Mouse (Mus musculus): ENCODE results near the gene Socs5.

The Socs5 gene

DNA sequence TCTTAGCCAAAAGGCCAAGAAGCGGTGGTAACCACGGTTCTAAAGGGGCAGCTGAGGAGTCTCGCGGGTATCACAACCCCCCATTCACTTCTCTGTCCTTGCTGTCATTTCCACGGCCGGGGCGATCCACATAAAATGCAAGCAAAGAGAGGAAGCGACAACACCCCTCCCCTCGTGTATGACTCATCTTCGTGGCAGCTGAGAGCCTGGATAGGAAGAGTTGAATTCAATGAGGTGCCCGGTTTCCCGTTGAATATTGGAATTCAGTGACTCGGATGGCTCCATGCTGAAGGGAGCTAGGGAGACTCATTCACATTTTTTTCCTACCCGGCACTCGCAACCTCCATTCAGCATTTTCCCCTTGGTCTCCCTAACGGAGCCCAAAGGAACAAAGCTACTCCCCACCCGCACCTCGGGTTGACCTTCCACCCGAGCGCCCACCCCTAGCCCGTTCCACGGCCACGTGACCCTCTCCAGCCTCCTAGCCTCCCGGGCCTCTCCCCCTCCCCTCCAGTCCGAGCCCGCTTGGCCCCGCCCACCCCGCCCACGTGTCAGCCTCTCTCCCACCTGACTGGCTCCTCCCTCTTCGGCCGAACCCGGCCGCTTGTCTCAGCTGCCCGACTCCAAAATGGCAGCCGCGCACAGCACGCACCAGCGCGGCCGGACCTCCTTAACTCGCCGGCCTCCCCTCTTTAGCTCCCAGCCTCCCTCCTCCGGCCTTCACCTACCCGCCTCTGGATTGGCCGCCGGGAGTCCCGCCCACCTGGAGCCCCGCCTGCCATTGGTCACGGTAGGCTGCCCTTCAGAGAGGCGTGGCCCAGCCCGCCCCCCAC is 572 bp upstream of the Socs5 start:
- peak; percentile 99 for DNase-seq (ENCODE audit: extremely low read depth, insufficient read length, low spot score)

DNA sequence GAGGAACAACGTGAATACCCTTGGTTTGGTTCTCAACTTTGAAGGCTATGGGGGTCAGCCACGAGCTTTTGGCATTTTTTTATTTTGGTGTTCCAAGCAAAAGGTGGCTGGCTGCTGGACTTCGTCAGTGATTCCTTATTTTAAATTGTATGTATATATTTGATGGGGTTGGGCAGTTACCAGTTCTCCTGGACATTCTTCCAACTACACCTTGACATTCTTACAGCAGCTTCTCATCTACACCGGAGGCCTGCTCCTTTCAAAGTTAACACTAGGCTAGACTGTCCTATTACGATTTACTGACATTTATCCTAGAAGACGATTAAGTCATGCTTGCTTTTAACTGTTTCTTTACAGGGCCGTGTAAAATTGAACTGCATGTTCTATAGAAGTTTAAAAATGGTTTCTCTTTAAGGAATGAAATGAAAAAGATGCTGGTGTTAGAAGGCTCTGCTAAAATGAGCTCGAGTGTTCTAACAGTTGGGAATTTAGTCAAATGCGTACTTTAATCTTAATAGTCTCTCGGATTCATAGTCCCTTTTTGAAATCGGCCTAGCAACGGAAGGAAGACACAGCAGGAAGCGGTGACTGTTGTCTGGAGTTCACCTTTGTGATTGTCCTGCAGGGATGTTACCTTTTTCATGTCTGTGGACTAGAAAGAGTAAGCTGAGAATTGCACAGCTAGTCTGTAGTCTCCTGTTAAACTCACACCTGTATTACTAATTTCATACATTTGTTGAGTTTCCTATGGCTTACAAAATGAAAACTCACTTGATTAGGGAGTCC is 1.2 kb downstream of the Socs5 start:
- DNase-seq (ENCODE audit: extremely low read depth, insufficient read length, low spot score): no peak

DNA sequence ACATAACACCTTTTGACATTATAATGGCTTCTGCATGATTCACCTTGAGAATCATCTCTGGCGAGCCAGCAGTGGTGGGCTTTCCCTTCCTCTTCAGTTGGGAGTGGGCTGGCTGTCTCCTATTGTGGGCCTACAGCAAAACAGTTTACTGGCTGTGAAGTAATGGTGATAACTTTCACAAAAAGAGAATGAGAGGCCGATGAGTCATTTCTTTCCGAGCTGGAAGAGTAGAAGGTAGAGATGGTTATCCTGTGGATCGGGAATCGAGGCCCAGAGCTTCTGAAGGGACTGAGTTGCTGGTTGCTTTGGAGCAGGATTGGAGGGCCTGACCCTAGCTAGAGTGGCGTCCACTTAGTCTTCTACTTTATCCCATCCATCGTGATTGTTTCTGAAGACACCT is 2.0 kb downstream of the Socs5 start:
- DNase-seq (ENCODE audit: extremely low read depth, insufficient read length, low spot score): peak; percentile 21

DNA sequence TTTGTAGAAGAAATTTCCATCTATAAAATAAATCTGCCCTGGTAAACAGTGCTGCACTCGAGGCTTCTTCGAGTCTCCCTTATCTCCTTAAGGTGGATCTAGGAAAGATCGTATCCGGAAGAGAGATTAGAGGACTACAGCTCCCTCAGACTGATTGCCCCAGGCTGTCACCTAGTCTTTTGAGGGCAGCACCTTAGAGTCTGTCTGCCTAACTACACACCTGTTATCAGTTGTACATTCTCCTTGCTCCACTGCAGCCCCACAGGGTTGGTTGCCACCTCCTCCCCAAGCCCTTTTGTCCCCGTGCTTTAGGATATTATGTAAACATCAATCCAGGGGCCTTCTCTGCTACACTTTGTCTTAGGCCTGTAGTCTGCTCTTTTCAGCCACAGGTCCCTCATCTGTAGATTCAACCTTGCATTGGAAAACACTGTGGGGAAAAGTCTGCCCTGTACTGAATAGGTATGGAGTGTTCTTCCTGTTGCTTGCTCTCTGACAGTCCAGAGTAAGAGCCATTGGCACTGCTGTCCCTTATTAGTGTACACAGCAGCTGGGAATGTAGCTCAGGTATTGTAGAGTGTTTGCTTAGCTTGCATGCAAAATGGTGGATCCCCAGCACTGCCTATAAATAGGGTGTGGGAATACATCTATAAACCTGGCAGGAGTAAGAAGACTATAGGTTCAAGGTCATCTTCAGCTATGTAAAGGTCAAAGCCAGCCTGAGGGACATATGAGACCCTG is 5.5 kb downstream of the Socs5 start:
- DNase-seq (ENCODE audit: extremely low read depth, insufficient read length, low spot score): no peak

DNA sequence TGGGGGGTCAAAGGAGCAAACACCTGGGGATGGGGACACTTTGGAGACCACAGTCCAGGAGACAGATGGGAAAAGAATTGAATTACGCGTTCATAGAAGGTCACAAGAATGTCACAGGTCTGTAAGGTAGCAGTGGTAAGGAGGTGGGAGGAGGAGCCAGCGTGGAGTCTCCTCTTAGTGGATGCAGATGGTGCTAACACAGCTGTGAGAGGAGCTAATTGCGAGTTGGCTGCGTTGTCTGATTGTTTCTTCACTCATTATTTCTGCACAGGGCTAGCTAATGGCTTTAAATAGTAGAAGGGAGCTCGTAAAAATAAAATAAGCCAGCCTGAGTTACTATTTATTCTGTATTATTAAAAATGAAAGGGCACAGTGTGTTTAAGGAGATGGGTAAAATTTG is 8.1 kb downstream of the Socs5 start:
- DNase-seq (ENCODE audit: extremely low read depth, insufficient read length, low spot score): no peak

DNA sequence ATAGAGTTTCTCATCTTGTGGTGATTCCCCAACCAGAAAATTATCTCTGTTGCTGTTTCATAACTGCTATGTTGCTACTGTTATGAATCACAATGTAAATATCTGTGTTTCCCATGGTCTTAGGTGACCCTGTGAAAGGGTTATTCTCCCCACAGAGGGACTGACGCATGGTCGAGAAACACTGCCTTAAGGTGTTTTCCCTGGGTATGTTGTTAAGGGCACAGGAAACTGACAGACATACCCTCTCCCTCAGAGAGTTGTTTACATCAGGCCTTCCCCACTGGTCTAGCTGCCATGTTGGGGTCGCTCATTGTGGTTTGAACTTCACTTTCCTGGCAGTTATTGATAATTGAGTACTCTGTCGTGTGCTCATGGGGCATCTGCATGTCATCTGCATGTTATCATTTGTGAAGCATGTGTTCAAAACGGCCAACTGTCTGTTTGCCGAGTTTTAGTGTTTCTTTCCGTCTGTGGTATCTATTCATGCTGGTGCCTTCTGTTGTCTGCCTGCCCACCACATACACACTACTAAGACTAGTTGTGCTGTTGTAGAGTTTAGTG is 11.6 kb downstream of the Socs5 start:
- no peak for DNase-seq (ENCODE audit: extremely low read depth, insufficient read length, low spot score)

DNA sequence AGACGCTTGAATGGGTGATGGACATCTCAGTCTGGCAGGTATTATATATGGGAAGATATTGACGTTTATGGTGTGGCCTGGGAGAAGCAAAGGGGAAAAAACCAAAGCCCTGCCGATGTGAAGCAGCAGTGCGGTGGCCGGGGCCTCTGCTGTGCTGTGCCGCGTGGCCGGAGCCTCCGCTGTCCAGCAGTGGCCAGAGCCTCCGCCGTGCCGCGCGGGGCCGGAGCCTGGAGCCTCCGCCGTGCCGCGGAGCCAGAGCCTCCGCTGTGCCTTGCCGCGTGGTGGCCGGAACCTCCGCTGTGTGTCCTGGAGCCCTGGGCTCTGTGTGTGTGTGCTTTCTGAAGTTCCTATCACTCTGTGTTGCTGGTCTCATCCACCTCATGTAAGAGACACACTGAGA is 17.9 kb downstream of the Socs5 start:
- DNase-seq (ENCODE audit: extremely low read depth, insufficient read length, low spot score): no peak

DNA sequence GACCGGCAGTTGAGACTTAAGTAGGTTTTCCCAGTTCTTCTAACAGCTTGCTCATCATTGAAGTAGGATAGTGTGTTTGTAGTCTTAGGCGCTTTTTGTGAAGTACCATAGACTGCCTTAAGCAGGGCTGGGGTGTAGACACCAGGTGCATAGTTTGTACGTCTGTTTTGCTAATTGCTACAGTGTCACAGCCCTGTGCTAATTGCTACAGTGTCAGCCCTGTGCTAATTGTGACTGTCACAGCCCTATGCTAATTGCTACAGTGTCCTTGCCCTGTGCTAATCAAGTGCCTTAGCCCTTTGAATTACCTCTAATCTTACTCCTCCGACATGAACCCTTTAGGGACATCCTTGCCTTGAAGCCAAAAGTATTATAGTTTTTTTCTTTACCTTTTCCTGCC is 24.8 kb downstream of the Socs5 start:
- DNase-seq (ENCODE audit: extremely low read depth, insufficient read length, low spot score): no peak

DNA sequence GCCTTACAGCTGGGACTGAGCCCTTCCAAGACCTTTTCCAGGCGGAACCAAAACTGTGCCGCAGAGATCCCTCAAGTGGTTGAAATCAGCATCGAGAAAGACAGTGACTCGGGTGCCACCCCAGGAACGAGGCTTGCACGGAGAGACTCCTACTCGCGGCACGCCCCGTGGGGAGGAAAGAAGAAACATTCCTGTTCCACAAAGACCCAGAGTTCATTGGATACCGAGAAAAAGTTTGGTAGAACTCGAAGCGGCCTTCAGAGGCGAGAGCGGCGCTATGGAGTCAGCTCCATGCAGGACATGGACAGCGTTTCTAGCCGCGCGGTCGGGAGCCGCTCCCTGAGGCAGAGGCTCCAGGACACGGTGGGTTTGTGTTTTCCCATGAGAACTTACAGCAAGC is 26.3 kb downstream of the Socs5 start:
- DNase-seq (ENCODE audit: extremely low read depth, insufficient read length, low spot score): no peak

DNA sequence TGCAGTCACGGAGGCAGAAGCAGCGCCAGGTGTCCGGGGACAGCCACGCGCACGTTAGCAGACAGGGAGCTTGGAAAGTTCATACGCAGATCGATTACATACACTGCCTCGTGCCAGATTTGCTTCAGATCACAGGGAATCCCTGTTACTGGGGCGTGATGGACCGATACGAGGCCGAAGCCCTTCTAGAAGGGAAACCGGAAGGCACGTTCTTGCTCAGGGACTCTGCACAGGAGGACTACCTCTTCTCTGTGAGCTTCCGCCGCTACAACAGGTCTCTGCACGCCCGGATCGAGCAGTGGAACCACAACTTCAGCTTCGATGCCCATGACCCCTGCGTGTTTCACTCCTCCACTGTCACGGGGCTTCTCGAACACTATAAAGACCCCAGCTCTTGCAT is 27.2 kb downstream of the Socs5 start:
- DNase-seq (ENCODE audit: extremely low read depth, insufficient read length, low spot score): no peak

DNA sequence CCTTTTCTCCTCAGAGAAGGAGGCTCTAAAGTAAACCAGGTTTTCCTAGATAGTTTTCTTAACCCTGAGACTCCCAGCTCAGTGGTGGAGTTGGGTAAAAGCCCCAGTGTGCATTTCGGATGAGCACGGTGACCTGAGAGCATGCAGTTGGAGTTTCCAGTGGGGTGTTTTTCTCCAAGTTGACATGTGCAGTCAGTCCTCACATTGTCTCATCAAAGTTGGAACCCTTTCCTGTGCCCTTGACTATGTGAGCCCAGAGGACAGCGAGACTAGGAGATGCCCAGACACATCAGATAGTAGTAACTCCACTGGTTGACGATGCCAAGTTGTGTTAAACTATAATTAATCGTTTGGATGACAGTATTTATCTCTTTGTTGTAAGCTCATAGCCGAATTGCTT is 28.3 kb downstream of the Socs5 start:
- no peak for DNase-seq (ENCODE audit: extremely low read depth, insufficient read length, low spot score)

DNA sequence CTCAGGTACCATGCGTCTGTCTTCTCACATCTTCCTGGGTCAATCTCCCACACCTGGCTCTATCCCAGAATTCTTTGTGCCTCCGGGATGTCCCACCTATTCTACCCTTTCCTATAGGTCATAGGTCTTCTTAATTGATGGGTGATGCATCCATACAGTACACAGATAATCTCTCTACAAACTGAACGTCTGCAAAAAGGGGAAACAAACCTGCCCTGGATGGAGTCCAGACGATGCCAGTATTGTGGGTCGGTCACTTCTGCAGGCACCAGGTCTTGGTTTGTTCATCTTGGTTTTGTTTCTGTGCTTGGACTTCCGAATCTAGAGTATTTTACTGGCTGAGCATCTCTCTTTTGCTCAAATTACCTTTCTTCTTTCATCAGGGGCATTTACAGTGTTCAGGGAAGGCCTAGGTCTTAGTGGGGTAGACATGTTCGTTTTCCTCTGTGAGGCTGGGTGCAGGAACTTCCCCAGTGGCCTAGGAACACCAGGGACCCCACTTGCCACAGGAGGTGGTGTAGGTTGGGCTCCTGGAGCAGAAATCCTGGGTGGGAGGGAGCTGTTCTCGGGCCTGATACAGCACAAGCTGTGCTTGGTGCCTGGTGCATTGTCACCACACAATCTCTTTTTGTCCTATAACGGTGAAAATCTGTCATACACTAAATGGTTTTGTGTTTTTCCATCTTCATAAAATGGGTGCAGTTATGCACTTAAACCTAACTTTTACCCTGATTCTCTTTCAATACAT is 33.9 kb downstream of the Socs5 start:
- DNase-seq (ENCODE audit: extremely low read depth, insufficient read length, low spot score): peak; percentile 28

DNA sequence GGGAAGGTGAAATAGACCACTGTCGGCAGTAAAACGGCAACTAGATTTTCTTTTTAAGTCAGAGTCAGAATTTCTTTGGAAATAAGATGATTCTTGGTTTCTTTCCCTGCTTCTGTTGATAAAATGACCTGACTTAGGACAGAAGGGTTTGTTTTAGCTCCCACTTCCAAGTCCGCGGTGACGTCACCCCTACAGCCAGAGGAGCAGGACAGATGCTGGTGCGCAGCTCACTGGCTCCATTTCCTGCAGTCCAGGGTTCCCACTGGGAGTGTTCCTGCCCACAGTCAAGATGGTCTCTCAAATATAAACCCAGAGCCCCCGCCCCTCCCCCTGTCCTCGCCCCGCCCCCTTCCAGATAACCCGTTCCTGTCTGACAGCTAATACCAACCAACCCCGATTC is 34.8 kb downstream of the Socs5 start:
- DNase-seq (ENCODE audit: extremely low read depth, insufficient read length, low spot score): peak; percentile 67

DNA sequence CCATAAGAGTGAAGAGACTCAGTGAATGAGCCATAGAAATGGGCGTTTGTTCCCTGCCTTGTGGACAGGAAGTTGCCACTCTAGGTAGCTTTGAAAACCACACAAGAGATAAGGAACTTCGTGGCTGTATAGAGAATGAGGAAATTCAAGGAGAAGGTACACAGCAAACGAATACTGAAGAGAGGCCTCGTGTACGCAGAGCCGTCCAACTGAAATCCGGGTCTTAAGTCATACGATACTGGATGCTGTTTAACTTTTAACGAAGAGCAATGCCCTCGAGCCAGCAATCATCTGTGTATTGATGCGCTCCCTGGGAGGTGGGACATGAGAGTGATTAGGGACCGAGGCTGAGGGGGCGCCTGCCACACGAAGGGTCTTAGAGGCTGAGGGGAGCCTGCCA is 35.7 kb downstream of the Socs5 start:
- no peak for DNase-seq (ENCODE audit: extremely low read depth, insufficient read length, low spot score)

DNA sequence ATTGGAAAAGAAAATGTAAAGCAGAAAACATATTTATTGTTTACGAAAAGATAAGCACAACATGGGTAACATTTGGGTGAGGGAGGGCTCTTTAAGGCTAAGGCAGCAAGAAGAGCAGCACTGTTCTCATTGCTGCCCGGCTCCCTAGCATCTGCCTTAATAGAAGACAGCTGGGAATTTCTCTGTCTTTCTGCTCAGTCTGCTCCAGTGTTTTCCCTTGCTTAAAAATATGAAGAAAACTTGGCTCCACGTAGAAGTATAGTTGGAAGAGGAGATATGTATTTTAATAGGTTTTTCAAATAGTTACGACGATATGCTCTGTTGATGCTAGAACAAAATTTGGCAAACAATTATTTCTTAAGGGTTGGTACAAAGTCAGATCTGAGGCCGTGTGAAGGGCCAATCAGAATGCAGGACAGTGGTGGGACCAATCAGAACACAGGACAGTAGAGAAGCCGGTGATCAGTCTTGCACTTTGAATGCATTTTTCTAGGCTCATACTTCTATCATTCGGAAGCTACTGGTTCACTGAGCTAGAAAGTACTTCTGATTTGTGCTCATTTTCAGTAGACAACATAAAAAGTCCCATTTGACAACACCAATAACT is 39.0 kb downstream of the Socs5 start:
- DNase-seq (ENCODE audit: extremely low read depth, insufficient read length, low spot score): no peak

DNA sequence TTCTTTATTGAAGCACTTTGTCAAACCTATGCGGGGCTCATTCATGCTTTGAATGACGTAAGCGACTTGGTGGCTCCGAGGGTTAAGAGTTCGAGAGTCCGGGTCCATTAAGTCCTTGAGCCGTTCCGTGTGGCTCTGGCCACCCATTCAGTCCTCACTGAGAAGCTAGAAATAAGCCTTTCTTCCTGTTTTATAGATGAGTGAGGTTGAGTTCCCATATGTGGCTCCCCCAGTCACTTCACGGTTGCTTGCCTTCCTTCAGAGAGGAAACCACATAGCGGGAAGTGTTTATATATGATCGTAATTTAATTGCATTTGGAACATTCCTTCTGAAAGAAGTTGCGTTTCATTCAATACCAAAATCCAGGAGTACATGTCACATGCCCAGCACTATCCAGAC is 42.3 kb downstream of the Socs5 start:
- no peak for DNase-seq (ENCODE audit: extremely low read depth, insufficient read length, low spot score)

DNA sequence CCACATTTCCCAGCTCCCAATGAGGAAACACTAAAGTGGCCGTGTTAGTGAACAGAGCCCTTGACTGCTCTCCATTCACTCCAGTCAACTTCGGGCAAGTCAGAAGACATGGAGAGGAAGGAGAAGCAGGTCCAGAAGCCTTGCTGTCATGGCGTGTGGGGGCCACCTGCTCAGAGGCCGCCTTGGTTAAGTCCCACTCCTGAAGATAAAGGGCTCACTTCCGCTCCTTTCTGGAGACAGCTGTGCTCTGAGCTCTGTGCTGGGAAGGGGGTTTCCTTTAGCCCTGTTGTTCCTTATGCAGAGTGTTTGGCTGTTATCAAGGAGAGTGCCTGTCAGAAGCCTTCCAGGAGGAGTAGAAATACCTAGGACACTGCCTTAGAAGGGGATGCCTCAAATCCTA is 45.5 kb downstream of the Socs5 start:
- DNase-seq (ENCODE audit: extremely low read depth, insufficient read length, low spot score): no peak

DNA sequence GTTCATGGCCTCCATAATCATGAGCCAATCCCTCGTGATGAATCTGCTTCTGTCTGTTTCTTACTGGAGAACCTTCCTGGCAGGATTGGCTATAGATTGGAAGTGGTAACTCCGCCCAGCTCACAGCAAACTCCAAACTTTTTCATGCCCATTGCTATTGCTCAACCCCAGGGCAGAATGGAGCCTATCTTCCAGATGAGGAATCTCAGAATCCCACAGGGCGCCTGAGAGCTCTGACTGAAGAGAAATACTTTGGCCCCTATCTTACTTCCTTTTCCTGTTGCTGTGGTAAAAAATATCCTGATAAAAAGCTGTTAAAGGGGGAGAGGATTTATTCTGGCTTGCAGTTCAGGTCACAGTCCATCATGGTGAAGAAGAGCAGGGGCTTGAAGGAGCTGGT is 48.2 kb downstream of the Socs5 start:
- DNase-seq (ENCODE audit: extremely low read depth, insufficient read length, low spot score): no peak

DNA sequence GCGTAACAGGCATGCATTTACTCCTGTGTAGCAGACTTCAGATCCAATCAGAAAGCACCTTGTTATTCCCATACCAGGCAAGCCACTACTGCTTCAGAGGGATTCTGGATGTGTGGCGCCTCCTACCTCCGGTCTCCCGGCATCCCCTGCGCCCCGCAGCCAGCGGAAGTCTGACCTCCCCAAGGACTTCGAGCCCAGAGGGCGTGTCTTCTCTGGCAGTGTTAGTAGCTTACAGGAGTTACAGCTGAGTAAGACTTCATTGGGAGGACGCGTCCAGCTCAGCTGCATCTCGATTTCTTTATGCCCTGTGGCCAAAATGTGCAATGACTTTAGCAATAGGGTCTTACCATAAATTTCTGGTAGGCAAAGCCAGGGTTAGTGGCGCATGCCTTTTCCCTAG is 50.3 kb downstream of the Socs5 start:
- DNase-seq (ENCODE audit: extremely low read depth, insufficient read length, low spot score): no peak

DNA sequence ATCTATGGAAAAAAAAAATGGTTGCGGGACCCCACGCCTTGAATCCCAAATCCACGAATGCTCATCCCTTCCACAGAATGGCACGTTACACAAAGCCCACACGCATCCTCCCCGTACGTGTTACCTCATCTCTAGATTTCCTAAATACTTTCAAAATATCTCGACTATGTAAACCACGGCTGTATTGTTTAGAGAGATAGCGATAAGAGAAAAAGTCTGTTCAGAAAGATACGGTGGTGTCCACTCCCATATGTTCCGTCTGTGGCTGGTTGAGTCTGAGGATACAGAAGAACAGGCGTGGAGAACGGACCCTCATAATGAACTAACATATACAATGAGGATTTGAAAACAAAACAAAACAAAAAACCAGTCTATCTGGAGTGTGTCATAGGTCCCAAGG is 51.1 kb downstream of the Socs5 start:
- no peak for DNase-seq (ENCODE audit: extremely low read depth, insufficient read length, low spot score)
